Mouse (Mus musculus) hindlimb bud, embryonic 11.5 days (tissue): ENCODE measurements at regions not wholly inside any gene's neighbourhood (a gene's known extent, or its start where the extent isn't known, plus 50 kb on each side); places are given as distances from the start of the nearest gene placed in this dataset.

Experiments
- DNase-seq: peaks from one replicate; pipeline ENCODE4 v3.0.0-alpha.2; 2012; ENCODE audit warnings: low read depth, low spot score; ENCODE audit errors: extremely low spot score

DNA sequence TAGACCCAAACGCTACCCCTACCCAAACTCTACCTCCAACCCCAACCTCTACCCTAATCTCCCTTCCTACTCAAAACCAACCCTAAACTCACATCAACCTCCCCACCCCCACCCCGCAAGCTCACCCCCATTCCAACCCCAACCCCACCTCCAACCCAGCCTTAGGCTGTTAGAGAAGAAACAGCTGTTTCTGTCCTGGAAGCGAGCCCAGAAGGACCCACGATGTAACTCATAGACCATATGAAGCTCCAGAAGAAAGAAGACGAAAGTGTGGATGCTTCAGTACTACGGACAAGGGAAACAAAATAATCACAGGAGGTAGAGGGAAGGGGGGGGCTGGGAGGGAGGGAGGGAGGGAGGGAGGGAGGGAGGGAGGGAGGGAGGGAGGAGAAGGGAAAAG, 58.4 kb downstream of the Sox11 start:
- no peak for DNase-seq

DNA sequence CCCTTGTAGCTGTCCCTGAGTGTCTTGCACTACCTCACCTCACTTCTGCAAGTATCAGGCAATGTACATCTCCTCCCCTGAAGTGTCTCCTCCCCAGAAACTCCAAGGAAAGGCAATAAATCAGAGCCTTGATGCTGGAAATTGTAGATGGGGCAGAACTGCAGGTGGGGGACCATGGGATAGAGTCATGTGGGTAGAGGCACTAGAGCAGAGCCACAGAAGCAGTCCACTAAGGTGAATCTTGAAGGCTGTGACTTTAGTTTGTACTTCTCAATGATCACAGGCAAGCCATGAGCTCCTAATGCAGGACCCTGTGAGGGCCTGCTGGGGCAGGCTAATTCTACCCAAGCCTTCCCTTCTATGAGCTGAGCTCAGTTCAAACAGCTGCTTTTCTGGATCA, 80.4 kb downstream of the Sox11 start:
- DNase-seq = no peak

DNA sequence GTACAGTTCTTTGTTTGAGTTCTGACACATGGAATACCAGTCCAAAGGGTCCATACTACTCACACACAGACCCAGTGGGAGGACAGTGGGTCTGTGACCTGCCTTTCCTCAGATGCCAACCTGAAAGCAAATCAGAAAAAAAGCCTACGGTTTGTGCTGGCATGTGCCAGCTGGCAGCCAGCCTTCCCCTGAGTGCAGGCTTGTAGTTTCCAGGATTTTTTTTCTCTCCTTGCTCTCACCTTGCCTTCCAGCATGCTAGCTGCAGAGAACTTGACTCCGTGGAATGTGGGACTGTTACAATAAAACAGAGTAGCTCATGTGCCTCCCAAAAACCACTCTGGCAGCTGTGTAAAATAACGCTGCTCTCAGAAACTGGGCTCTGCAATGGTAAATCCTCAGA, 88.2 kb downstream of the Sox11 start:
- no peak for DNase-seq

DNA sequence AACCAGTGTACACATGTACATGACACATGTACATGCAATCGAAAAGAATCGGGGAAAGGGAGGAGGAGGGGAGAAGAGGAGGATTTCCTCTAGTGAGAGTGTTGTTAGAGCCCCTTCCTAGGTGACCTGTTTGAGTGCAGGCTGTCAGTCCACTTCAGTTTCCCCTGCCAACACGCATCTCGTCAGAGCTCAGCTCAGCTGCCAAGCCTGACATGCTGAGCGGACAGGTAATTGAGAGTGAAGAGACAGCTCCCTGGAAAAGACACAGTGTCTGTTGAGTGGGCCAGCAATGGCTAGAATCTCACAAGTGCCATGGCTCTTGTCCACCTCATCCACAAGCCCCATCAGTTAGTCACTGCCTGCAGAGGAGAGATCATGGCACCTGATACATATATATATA, 90.9 kb downstream of the Sox11 start:
- DNase-seq = no peak

DNA sequence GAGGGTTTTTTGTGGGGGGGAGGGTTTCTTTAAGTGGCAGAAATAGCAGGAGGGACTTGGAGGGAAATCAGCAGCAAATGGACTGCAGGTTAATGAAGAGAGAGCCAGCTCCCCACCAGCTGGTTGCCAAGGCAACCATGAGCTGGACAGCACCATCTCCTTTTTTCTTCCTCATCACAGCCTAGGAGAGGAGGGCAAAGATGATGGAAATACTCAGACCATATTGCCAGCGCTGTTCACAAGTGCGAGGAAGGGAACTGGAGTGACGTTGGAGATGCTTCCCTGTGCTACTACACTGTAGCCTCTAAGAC, 93.9 kb downstream of the Sox11 start:
- no peak for DNase-seq

DNA sequence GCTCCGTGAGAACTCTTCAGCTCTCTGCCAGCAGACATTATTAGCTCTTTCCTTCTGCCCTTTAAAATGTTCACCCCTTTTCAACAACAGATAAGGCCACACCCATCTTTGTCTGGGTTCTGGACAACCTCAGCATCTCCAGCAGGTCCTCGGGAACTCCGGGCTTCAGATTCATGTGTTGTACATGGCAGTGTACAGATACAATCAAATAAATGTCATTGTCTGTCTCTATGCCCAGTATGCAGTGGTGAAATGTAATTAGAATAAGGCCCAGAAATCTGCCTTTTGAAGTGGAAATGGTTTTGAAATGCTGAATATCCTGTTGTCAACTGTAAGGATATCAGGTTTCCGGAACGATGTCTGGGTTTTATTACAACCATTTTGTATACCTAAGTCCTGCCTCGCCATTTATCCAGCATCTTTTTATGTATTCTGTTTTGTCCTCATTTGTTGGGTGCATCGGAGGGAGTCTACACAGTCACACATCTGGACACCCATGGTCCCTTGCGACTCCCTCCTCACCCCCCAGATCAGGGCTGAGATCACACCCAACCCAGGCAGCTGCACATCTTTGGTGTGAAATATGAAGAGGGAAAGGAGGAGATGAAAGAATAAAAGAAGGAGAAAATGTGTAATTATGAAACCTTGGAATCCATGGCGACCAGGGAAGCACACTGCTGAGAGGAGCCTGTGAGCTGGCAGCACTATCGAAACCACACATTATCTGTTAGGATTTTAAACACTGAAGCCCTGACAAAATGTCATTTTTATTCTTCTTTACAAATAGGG, 94.4 kb downstream of the Sox11 start:
- no peak for DNase-seq

DNA sequence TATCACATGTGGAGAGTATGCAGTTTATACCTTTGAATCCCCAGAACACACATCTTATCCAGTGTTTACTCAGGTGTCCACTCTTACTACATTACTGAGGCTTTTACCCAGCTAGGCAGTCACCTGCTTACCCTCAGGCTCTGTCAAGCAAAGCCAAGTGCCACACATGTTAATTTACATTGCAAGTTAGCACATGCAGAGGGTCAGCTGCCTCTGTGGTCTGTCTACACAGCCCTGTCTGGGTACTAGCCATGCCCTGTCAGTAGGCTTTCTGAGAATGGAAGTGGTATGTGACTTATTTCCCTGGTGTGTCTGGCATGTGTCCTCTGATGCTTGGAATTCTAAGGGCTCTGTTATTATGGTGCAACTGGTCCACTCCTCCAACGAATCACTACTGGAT, 106.6 kb downstream of the Sox11 start:
- DNase-seq = no peak

DNA sequence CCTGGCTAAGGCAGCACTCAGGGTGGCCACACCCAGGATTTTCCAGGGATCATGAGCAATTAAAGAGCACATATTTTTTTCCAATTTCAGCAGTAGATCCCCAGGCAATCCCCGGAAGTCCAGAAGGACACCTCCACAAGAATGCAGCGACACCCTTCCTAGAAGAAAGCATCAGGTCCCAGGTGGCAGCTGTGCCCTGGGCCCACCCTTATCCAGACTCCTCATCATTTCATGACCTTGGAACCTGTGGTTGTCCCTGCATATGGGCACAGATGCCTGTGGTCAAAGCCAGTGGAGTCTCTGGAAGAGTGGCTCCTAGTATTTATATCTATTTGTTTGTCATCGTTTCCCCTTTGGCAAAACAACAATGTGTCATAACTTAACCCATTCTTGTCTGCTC, 120.8 kb downstream of the Sox11 start:
- no peak for DNase-seq

DNA sequence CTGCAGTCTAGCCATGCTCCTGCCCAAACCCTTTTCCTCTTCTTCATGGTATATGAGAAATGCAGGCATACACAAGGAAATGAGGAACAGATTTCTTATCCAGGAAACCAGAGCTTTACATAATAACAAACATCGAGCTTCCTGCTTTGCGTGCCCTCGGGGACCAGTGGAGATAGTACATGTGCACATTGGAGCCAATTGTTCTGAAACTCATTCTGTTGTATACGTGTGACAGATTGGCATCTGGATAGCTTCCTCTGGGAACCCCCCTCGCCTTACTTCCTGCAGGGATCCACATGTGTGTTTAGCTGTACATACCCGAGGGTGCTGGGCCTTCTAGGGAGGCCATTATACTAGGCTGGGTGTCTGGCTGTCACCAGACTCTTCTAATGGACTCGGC, 141.2 kb downstream of the Sox11 start:
- no peak for DNase-seq

DNA sequence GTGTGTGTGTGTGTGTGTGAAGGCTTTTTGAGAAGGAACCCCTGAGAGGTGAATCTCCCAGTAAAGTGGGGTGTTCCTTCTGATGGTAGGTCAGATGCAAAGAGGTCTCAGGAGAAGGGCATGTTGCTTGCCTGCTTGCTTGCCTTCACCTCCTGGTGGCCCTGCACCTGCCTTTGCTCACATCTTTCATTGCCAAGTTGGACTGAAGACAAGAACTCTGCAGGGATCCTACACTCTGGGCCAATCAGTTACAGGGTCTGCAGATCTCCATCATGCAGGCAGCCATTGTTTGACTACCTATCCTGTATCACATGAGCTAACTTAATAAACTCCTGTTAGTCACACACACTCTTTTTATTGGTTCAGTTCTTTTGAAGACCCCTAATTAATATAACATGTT, 148.4 kb downstream of the Sox11 start:
- no peak for DNase-seq

DNA sequence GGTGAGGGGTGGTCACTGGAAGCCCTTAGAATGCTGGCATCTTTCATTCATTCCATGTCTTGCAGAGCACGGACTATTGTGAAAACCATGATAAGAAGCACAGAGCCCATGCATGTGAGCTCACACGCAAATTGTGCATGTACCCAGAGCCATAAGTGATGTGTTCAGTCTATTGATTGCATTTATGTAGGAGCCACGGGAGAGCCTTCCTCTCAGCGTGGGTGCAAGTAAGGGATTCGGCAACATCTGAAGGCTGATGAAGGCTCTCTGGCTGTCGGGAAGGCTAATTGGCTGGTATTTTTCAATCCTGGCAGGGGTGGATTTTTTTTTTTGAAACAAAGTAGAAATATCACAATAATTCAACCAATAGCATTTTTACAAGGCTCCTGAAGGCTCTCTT, 150.5 kb downstream of the Sox11 start:
- DNase-seq = no peak

DNA sequence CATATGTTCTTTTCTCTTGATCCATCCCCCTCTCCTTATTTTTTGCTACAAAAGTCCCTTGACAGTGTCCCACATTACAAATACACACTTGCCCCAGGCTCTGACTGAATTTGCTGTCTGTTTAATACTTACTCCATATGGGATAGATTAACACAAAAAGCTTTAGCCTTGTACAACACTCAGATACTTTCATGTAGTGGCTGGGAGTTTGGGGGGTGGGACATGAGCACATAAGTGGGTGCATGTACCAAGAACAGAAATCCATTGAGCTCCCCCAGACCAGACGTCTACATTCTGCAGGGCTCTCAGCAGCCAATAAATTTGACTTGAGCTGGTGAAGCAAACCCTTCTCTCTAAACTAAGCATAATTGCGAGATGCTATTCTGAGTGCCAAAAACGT, 154.9 kb downstream of the Sox11 start:
- peak; percentile 82 for DNase-seq

DNA sequence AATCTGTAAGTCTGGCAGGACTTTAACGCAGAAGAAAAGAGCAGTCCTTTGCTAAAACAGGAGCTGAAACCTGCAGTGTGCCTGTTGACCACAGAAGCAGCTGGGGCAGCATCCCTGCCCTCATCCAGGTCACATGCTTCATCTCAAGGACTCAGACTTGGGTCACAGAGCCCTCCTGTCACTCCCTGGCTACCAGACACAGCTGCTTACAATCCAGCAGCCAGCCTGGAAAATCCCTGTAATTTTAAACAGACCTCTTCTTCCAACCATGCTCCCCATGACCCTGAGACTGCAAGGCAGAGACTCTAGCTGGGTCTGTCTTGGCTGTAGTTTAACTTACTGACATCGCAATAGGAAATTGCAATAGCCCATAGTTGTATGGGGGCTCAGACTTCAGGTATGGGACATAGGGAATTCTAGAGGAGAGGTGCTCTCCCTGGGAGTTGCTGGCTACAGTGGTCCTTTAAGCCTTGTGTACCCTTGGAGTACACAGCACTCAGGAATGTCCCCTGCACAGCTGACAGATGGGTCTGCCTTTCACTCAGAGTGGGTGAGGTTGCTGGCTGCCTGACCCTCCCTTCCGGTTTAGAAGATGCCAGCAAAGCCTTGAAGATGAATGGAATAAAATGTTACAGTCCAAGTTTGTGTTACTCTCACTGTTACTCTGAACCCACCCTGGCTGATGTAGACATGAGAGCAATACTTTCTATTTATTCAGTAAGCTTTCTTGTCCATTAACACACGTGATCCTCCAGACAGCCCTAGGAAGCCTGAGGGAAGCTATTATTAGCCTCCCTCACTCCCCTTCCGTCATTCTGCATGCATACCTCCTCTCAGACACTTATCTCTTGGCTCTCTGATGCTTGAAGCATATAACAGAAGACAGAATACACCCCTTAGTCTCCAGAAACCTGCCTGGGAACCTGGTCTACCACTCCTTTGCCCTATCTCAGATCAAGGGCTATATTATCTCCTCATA, 159.7 kb downstream of the Sox11 start:
- peak; percentile 77 for DNase-seq

DNA sequence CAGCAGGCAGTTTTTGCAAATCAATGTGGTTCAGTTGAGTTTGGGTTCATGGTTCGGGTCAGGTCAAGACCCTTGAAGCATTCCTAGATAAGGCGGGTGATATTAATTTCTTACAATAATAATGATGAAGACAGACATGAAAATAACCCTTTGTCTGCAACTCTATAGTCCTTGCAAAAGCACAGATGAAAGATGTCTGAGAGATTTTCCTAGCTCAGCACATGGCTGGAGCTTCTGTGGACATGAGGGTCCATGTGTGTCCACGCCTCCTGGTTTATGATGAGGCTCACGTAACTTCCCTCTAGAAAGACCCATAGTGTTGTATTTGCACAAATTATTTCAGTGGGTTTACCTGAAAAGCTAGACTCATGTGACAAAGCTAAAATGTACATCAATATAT, 168.8 kb downstream of the Sox11 start:
- no peak for DNase-seq

DNA sequence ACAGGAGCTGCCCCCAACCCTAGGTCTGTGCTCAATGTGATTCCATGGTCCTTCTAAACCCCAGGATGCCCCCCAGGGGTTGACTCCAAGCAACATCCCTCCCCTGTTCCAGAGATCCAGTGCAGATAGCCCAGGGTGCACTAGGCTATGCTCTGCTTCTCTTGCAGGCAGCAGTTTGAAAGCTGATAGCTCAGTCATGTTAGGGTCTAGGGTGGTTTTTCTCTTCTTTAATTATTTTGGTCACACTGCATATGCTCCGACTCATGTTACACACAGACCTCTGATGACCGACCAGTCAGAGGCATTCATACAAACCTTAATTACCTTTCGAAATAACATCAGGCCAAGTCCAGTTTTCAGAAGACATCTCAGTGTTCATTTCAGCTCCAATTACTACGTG, 169.2 kb downstream of the Sox11 start:
- DNase-seq = no peak

DNA sequence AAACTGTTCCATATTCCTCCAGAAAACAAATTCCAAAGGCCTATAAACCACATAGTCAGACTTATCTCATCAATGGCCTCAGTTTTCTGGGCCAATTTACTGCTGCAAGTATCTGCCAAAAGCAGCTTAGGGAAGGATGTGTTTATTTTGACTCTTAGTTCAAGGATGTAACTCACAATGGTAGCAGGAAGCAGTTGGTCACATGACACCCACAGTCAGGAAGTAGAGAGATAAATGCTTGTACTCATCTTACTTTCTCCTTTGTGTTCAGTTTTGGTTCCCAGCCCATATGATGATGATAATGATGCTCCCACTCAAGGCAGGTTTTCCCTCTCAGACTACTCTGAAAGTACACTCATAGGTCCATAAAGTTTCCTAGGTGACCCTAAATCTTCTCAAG, 170.8 kb downstream of the Sox11 start:
- DNase-seq = no peak

DNA sequence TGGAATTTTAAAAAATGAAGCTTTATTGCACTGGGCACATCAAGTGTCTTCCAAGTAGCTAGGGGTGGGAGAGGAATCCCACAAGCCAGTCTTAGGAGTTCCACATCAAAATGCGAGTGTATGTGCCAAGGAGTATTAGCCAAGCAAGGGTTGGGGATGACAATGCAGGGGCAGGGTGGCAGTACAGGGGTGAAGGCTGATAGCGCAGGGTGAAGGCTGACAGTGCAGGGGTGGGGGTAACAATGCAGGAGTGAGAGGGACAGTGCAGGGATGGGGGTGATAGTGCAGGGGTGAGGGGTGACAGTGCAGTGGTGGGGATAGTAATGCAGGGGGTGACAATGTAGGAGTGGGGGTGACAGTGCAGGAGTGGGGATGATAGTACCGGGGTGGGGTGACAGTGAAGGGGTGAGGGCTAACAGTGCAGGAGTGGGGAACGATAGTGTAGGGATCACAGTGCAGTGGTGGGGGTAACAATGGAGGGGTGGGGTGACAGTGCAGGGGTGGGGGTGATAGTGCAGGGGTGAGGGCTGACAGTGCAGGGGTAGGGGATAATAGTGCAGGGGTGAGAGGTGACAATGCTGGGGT, 177.4 kb downstream of the Sox11 start:
- no peak for DNase-seq

DNA sequence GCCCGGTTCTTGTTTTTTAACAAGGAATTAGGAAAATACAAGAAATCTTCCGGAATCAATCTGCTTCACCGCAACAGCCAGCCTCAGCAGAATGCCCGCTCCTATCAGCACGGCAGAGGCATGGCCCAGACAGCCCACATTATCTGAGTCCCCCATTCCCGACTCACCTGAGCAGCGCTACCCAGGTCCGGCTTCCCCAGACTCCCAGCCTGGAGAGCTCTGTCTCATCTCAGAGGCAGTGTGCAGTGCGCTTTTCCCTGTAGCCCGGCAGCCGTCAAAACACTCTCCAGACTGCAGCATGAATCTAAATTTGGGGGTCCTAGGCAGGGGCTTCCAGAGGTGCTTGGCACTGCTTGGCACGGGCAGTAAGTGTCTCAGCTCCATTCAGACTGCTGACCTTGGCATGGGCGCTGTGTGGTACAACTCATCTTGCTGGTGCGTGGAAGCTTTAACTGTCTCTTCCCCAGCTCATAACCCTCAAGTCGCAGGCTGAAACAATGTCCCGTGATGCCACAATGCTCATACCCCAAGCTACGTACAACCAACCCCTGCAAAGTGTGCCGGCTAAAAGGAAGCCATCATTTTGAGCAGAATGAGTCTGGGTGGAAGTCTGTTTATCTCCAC, 182.2 kb downstream of the Sox11 start:
- DNase-seq = no peak

DNA sequence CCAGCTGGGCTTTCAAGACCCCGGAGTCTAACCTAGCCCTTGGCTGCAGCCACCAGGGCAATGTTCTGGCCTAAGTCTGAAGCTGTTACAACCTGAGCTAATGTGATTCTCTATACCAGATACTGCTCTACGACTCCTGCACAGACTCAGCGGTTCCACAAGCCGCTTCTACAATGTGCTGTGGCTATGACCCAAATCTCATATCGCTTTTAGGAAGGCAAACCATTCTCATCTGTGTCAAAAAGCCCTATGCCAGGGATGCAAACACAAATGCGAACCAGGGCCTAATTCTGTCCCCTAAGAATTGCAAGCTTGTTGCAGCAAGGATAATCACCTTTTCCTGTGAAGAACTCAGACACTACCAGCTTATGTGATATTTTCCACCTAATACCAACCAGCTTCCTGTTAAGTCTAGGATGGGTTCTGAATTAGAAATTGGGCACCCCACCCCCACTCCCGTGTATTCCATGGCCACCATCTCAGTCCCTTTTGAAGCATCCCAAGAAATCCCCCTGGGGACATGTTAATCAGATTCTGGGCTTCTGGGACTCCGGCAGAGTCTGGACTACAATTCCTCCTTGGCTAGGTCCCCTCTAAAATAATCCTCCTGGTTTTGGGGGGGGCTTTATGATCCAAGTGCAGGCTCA, 182.8 kb downstream of the Sox11 start:
- no peak for DNase-seq

DNA sequence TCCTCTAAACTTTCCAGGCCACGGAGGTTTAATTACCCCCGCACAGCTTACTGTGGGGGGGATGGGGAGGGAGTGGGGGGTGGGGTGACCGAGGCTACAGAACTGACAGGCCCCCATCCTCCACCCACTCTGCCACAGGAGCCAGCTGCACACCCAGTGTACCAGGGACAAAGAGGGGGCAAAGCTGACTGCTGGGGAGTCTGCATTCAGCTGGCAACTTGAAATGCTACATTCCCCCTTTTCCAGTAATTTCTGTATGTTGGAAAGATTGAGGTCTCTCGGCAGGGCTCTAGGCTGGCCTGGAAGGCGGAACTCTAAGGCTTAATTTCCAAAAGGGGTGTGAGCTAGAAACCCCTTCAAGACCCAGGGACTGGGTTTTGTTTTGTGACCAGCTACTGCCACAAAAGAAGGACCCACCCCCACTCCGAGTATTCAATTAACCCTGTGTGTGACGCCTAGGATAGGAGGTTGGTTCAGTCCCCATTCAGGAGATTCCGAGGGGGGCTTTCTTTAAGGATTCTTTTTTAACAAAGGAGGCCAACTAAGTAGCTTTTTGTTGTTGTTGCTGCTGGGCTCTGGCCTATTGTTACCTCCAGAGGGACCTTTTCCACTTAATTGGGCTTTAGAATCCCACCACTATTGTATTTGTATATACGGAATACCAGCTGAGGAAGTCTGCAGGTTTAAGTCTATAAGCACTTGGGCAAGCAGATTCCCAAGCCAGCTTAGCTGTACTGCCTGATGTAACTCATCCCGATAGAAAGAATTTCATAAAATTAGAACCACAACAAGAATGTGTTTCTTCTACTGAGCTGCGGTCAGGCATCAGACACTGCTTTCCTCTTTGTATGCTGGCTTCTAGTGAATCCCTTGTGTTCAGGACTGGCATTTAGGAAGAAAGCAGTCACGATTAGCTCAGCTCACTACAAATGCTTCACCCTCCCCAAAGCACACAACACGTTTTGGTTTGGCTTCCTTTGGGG, 191.2 kb downstream of the Sox11 start:
- no peak for DNase-seq
